Mouse (Mus musculus): ENCODE data around the gene Rpa3. TPM values are rescaled to one million over a fixed set of nuclear protein-coding genes. Genes with fewer than 3 reads are reported as not detected.

The Rpa3 gene
- polyA plus RNA-seq (2021; fragmentation: Nextera tagmentation): 30.9 and 40.3 TPM in 2 replicates
- long read RNA-seq, experiment 1, transcript Rpa3-201 (4 exons, 670 nt): major isoform, 13 of 15 reads
- long read RNA-seq, experiment 1, partial matches to known transcripts: 0 of 15 reads
- long read RNA-seq, experiment 1, other reads (novel, unspliced or antisense): 2 of 15 reads
- long read RNA-seq, experiment 2, partial matches to known transcripts: 0 of 9 reads
- long read RNA-seq, experiment 2, other reads (novel, unspliced or antisense): 5 of 9 reads

DNA sequence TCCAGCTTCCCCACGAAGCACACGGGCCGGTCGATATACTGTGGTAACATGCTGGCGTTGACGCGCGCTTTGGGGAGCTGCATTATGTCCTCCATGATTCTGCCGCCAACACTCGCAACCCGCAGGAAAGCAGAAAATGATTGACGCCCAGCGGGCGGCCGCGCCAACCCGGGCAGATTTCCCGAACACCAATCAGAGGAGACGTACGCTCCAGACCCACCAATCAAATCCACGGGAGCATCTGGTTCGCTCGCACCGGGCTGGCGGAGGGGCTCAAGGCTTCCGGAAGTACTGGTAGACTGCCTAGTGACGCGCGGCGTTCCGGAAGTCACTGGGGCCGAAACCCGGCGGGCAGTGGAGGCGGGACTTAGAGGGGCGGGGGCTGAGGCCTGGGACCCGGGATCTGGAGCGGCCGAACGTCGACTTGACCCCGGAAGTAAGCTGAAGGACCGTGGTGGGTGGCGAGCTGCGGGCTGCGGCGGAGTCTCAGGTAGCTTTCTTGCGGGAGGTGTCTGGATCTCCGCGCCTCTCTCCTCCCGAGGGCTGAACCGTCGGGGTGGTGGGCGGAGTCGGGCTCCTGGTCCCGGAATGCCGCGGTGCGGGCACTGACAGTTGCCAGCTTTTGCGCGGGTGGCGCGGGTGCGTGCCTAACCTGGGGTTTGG is at the start of gene Rpa3, which contains the start of the genes Umad1 and Gm45062:
Gene Rpa3 (minus strand): TSS at position 170 of the 663 bp plus-strand sequence.
Gene Umad1 (plus strand): TSS at position 285 of the 663 bp plus-strand sequence.
Gene Gm45062 (plus strand): TSS at position 447 of the 663 bp plus-strand sequence.

DNA sequence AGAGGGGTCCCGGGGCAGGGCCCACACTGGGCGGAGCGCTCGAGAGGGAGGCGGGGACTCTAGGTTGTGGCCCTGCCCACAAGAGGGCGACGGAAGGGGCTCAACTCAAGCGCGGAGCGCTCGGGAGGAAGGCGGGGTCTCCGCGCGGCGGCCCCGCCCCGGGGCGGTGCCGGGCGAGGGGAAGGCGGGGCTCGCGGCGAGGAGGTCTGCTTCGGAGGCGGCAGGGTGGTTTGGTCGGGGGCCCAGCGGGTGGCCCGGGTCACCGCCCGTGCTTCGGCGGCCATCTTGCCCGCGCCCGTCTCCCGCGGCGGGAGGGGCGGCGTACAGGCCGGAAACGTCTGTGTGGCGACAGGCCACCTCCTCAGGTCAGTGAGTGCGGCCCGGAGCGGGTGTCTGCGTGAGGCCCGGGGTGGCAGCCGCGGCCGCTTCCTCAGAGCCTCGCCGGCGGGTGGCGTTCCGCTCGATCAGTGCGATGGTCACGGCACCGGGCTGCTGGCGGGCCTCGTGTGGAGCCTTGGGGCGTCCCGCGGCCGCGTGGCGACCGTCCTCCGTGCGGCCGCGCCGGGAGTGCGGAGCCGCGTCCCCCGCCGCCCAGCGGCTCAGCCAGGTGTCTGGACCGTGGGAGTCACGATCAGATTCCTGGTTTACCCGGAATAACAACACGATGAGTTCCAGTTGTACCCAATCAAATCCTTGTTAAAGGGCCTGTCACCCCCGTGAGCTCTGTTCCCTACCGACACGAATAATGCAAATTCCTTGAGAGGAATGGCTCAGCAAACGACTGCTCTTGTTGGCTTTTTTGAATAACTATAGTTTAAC is 49.7 kb downstream of the Rpa3 start, which contains the start of gene Mios:
Gene Mios (plus strand): TSS at position 176 of the 819 bp plus-strand sequence.

Other genes starting within 250 kb of the Rpa3 start
- 0.09 TPM in 1 of 2 replicates, not detected in the other for gene Col28a1, start 66.6 kb downstream of the Rpa3 start, polyA plus RNA-seq (2021; fragmentation: Nextera tagmentation)
- 9.5 and 10.1 TPM in 2 replicates for gene Mios, start 50.0 kb downstream of the Rpa3 start, polyA plus RNA-seq (2021; fragmentation: Nextera tagmentation)
- 45.0 and 46.5 TPM in 2 replicates for gene Umad1, start 115 bp upstream of the Rpa3 start, polyA plus RNA-seq (2021; fragmentation: Nextera tagmentation)
- 1.3 and 3.1 TPM in 2 replicates for gene Gm45062, start 277 bp upstream of the Rpa3 start, polyA plus RNA-seq (2021; fragmentation: Nextera tagmentation)